Mouse (Mus musculus): ENCODE measurements around the gene 2900011O08Rik.
"Not testable (repeated sequence)": the region's sequence is repeated elsewhere in the genome, so short reads cannot be mapped to it uniquely, and the experiment has no call there.

Gene 2900011O08Rik

GRCm38 (mm10) chr16:13986574-13987478, at the start of gene 2900011O08Rik, which contains the start of gene Ifitm7:
2900011O08Rik (plus strand) TSS chr16:13986604.
Ifitm7 (minus strand) TSS chr16:13986888.
- DNase-seq (ENCODE audit: low read depth) = no peak

- no peak for DNase-seq (ENCODE audit: low read depth)
Measured at GRCm38 (mm10) chr16:13940139-13940846, 46.1 kb upstream of the 2900011O08Rik start.

GRCm38 (mm10) chr16:13940847-13941395, 45.5 kb upstream of the 2900011O08Rik start:
- no peak for DNase-seq (ENCODE audit: low read depth)

- no peak for DNase-seq (ENCODE audit: low read depth)
Measured at GRCm38 (mm10) chr16:13944178-13944577, 42.2 kb upstream of the 2900011O08Rik start.

- DNase-seq (ENCODE audit: low read depth) = no peak
Measured at GRCm38 (mm10) chr16:13944752-13945151, 41.7 kb upstream of the 2900011O08Rik start.

- DNase-seq (ENCODE audit: low read depth) = no peak
Measured at GRCm38 (mm10) chr16:13945153-13945552, 41.3 kb upstream of the 2900011O08Rik start.

GRCm38 (mm10) chr16:13946306-13946705, 40.1 kb upstream of the 2900011O08Rik start:
- DNase-seq (ENCODE audit: low read depth) = no peak

- no peak for DNase-seq (ENCODE audit: low read depth)
Measured at GRCm38 (mm10) chr16:13951245-13951644, 35.2 kb upstream of the 2900011O08Rik start.

GRCm38 (mm10) chr16:13962053-13962452, 24.4 kb upstream of the 2900011O08Rik start:
- no peak for DNase-seq (ENCODE audit: low read depth)

GRCm38 (mm10) chr16:13969096-13969495, 17.3 kb upstream of the 2900011O08Rik start:
- DNase-seq (ENCODE audit: low read depth) = no peak

- no peak for DNase-seq (ENCODE audit: low read depth)
Measured at GRCm38 (mm10) chr16:13972051-13972450, 14.4 kb upstream of the 2900011O08Rik start.

- not testable (repeated sequence) for DNase-seq (ENCODE audit: low read depth)
Measured at GRCm38 (mm10) chr16:13976358-13976896, 10.0 kb upstream of the 2900011O08Rik start.

- not testable (repeated sequence) for DNase-seq (ENCODE audit: low read depth)
Measured at GRCm38 (mm10) chr16:13977026-13977425, 9.4 kb upstream of the 2900011O08Rik start.

- not testable (repeated sequence) for DNase-seq (ENCODE audit: low read depth)
Measured at GRCm38 (mm10) chr16:13981726-13982125, 4.7 kb upstream of the 2900011O08Rik start.

GRCm38 (mm10) chr16:13983161-13983560, 3.2 kb upstream of the 2900011O08Rik start:
- DNase-seq (ENCODE audit: low read depth) = no peak

- DNase-seq (ENCODE audit: low read depth) = no peak
Measured at GRCm38 (mm10) chr16:13986197-13986573, 219 bp upstream of the 2900011O08Rik start.

- DNase-seq (ENCODE audit: low read depth) = no peak
Measured at GRCm38 (mm10) chr16:13992518-13993248, 6.3 kb downstream of the 2900011O08Rik start.

GRCm38 (mm10) chr16:13994076-13994475, 7.7 kb downstream of the 2900011O08Rik start:
- DNase-seq (ENCODE audit: low read depth) = no peak

GRCm38 (mm10) chr16:13994502-13994901, 8.1 kb downstream of the 2900011O08Rik start:
- DNase-seq (ENCODE audit: low read depth) = no peak

- no peak for DNase-seq (ENCODE audit: low read depth)
Measured at GRCm38 (mm10) chr16:14003386-14004130, 17.2 kb downstream of the 2900011O08Rik start.

GRCm38 (mm10) chr16:14004170-14004569, 17.8 kb downstream of the 2900011O08Rik start:
- no peak for DNase-seq (ENCODE audit: low read depth)
